Mouse (Mus musculus) urinary bladder, adult 18-20 months (tissue): Measurements from ENCODE around the gene Rbms3.
A peak's percentile ranks its signal among the peaks of the same experiment; 100 is the strongest.

Experiments
- DNase-seq, 2 experiments: peaks; one replicate each; pipeline ENCODE4 v3.0.0; 2022; ENCODE audit warnings: low spot score in 2 of 2, mixed read lengths in 2 of 2

Rbms3 gene

GRCm38 (mm10) chr9:116748857-116749584 lies 880.7 kb downstream of the Rbms3 start:
- no peak for DNase-seq

- no peak for DNase-seq
Measured at GRCm38 (mm10) chr9:116748346-116748745, 881.4 kb downstream of the Rbms3 start.

GRCm38 (mm10) chr9:116746871-116747270 lies 882.8 kb downstream of the Rbms3 start:
- no peak for DNase-seq

- DNase-seq: no peak
Measured at GRCm38 (mm10) chr9:116737786-116738185, 891.9 kb downstream of the Rbms3 start.

GRCm38 (mm10) chr9:116729172-116729571 lies 900.5 kb downstream of the Rbms3 start:
- DNase-seq: no peak

- DNase-seq: no peak
Measured at GRCm38 (mm10) chr9:116728655-116729054, 901.1 kb downstream of the Rbms3 start.

- DNase-seq: no peak
Measured at GRCm38 (mm10) chr9:116728093-116728492, 901.6 kb downstream of the Rbms3 start.

- no peak for DNase-seq
Measured at GRCm38 (mm10) chr9:116724581-116724980, 905.1 kb downstream of the Rbms3 start.

- DNase-seq: no peak
Measured at GRCm38 (mm10) chr9:116703119-116703518, 926.6 kb downstream of the Rbms3 start.

GRCm38 (mm10) chr9:116702611-116703010 lies 927.1 kb downstream of the Rbms3 start:
- no peak for DNase-seq

GRCm38 (mm10) chr9:116701511-116702179 lies 928.1 kb downstream of the Rbms3 start:
- DNase-seq: no peak

GRCm38 (mm10) chr9:116688615-116689014 lies 941.1 kb downstream of the Rbms3 start:
- DNase-seq: no peak

GRCm38 (mm10) chr9:116677142-116677541 lies 952.6 kb downstream of the Rbms3 start:
- DNase-seq: no peak

GRCm38 (mm10) chr9:116676445-116676844 lies 953.3 kb downstream of the Rbms3 start:
- no peak for DNase-seq

- no peak for DNase-seq
Measured at GRCm38 (mm10) chr9:116674191-116674590, 955.5 kb downstream of the Rbms3 start.

GRCm38 (mm10) chr9:116661026-116661425 lies 968.7 kb downstream of the Rbms3 start:
- DNase-seq: no peak

- DNase-seq: no peak
Measured at GRCm38 (mm10) chr9:116659936-116660335, 969.8 kb downstream of the Rbms3 start.

GRCm38 (mm10) chr9:116657141-116657540 lies 972.6 kb downstream of the Rbms3 start:
- no peak for DNase-seq

GRCm38 (mm10) chr9:116651414-116651813 lies 978.3 kb downstream of the Rbms3 start:
- DNase-seq: no peak

- DNase-seq: no peak
Measured at GRCm38 (mm10) chr9:116649955-116650354, 979.8 kb downstream of the Rbms3 start.

- no peak for DNase-seq
Measured at GRCm38 (mm10) chr9:116649086-116649792, 980.5 kb downstream of the Rbms3 start.

GRCm38 (mm10) chr9:116644616-116645015 lies 985.1 kb downstream of the Rbms3 start:
- DNase-seq: no peak

- DNase-seq: peak in 1 of 2 experiments; percentile 4
Measured at GRCm38 (mm10) chr9:116640302-116640679, 989.4 kb downstream of the Rbms3 start.
